Mouse (Mus musculus): ENCODE measurements around the gene Dock4. TPM values are rescaled to one million over a fixed set of nuclear protein-coding genes. Genes with fewer than 3 reads are reported as not detected.
A peak's percentile ranks its signal among the peaks of the same experiment; 100 is the strongest.

Dock4 gene
- total RNA-seq, 4 experiments from 2014 or later: 196 to 242 (median 222) TPM

- DNase-seq (ENCODE audit: low spot score in 2 of 2): no peak
Observed at GRCm38 (mm10) chr12:40507823-40508390, 62.2 kb downstream of the Dock4 start.

- peak in 1 of 2 experiments; percentile 30 for DNase-seq (ENCODE audit: low spot score in 2 of 2)
Observed at GRCm38 (mm10) chr12:40508416-40508815, 62.7 kb downstream of the Dock4 start.

- DNase-seq (ENCODE audit: low spot score in 2 of 2): no peak
Observed at GRCm38 (mm10) chr12:40511643-40512369, 66.1 kb downstream of the Dock4 start.

GRCm38 (mm10) chr12:40512370-40512693, 66.6 kb downstream of the Dock4 start:
- no peak for DNase-seq (ENCODE audit: low spot score in 2 of 2)

GRCm38 (mm10) chr12:40512994-40513393, 67.2 kb downstream of the Dock4 start:
- DNase-seq (ENCODE audit: low spot score in 2 of 2): no peak

- no peak for DNase-seq (ENCODE audit: low spot score in 2 of 2)
Observed at GRCm38 (mm10) chr12:40514021-40514420, 68.3 kb downstream of the Dock4 start.

GRCm38 (mm10) chr12:40522468-40522867, 76.7 kb downstream of the Dock4 start:
- no peak for DNase-seq (ENCODE audit: low spot score in 2 of 2)

GRCm38 (mm10) chr12:40523020-40523419, 77.3 kb downstream of the Dock4 start:
- DNase-seq (ENCODE audit: low spot score in 2 of 2): no peak

- no peak for DNase-seq (ENCODE audit: low spot score in 2 of 2)
Observed at GRCm38 (mm10) chr12:40525045-40525444, 79.3 kb downstream of the Dock4 start.

- DNase-seq (ENCODE audit: low spot score in 2 of 2): no peak
Observed at GRCm38 (mm10) chr12:40535655-40536618, 90.2 kb downstream of the Dock4 start.

GRCm38 (mm10) chr12:40537826-40538225, 92.1 kb downstream of the Dock4 start:
- no peak for DNase-seq (ENCODE audit: low spot score in 2 of 2)

- no peak for DNase-seq (ENCODE audit: low spot score in 2 of 2)
Observed at GRCm38 (mm10) chr12:40538318-40538717, 92.6 kb downstream of the Dock4 start.

- DNase-seq (ENCODE audit: low spot score in 2 of 2): no peak
Observed at GRCm38 (mm10) chr12:40538780-40539179, 93.0 kb downstream of the Dock4 start.

- DNase-seq (ENCODE audit: low spot score in 2 of 2): no peak
Observed at GRCm38 (mm10) chr12:40544273-40544672, 98.5 kb downstream of the Dock4 start.

GRCm38 (mm10) chr12:40546827-40547226, 101.1 kb downstream of the Dock4 start:
- no peak for DNase-seq (ENCODE audit: low spot score in 2 of 2)

- DNase-seq (ENCODE audit: low spot score in 2 of 2): no peak
Observed at GRCm38 (mm10) chr12:40551317-40551716, 105.6 kb downstream of the Dock4 start.

- DNase-seq (ENCODE audit: low spot score in 2 of 2): no peak
Observed at GRCm38 (mm10) chr12:40552201-40552600, 106.4 kb downstream of the Dock4 start.

GRCm38 (mm10) chr12:40553929-40554328, 108.2 kb downstream of the Dock4 start:
- no peak for DNase-seq (ENCODE audit: low spot score in 2 of 2)

GRCm38 (mm10) chr12:40554941-40555511, 109.3 kb downstream of the Dock4 start:
- DNase-seq (ENCODE audit: low spot score in 2 of 2): no peak

- no peak for DNase-seq (ENCODE audit: low spot score in 2 of 2)
Observed at GRCm38 (mm10) chr12:40558600-40558999, 112.8 kb downstream of the Dock4 start.

- no peak for DNase-seq (ENCODE audit: low spot score in 2 of 2)
Observed at GRCm38 (mm10) chr12:40559103-40559502, 113.4 kb downstream of the Dock4 start.

- no peak for DNase-seq (ENCODE audit: low spot score in 2 of 2)
Observed at GRCm38 (mm10) chr12:40563703-40564102, 118.0 kb downstream of the Dock4 start.

Measured in layer of hippocampus, adult 8-10 months (tissue).